Mouse (Mus musculus): ENCODE measurements at regions not wholly inside any gene's neighbourhood (a gene's known extent, or its start where the extent isn't known, plus 50 kb on each side); places are given as distances from the start of the nearest gene placed in this dataset.
"Not testable (repeated sequence)": the region's sequence is repeated elsewhere in the genome, so short reads cannot be mapped to it uniquely, and the experiment has no call there.

DNA sequence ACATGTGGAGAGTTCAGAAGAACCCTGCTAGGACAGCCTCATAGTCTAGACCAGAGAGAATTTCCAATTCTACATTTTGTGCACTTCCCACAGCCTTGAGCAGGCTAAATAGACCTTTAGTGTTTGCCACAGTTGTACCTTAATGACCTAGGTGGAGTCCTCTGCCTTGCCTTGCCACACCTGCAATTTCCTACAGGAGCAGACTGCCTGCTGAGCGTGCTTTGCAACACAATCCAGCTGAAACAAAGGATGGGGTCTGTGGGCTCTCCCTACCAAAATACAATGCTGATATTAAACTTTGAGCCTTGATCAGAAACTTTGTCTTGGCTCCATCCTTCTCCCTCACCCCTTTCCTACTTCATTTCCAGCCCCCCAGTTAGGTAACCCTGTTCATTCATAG is 326.0 kb upstream of the Snx7 start:
- no peak for DNase-seq (ENCODE audit: low spot score)
- Histone ChIP-seq H3K9me3 (no peaks in the 10 kb centered on the region), H3K27me3 (ENCODE audit: insufficient read depth, poor library complexity, severe bottlenecking) (no peaks in the 10 kb centered on the region), H3K4me1 (no peaks in the 10 kb centered on the region), H3K27ac (no peak overlapping the region), H3K4me3 (no peak overlapping the region), H3K36me3 (no peaks in the 10 kb centered on the region)
- WGBS, result 46% methylated on average over 1 of the region's 1 CpGs

DNA sequence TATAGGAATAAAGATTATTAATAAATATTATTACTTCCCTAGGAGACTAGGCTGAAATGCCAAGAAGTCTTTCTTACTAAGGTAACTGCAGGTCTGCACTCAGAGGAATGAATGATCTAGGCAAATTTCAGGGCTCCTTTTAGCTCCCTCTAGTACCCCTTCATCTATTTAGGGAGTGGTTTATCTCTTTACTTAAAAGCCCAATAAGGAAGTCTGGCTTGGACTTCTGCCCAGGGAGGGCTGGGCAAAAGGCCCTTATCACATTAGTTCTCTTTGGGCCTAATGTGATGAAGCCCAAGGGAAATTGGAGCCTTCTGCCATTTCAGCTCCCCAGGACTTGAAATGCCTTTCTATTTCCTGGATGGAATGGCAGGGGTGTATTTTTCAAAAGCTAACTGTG is 320.6 kb upstream of the Snx7 start:
- no peaks in the 10 kb centered on the region for H3K27me3 ChIP-seq (ENCODE audit: insufficient read depth, poor library complexity, severe bottlenecking)
- H3K27ac ChIP-seq, result no peak overlapping the region
- no peaks in the 10 kb centered on the region for H3K9me3 ChIP-seq
- no peaks in the 10 kb centered on the region for H3K36me3 ChIP-seq
- H3K4me3 ChIP-seq, result no peak overlapping the region
- H3K4me1 ChIP-seq, result no peaks in the 10 kb centered on the region
- DNase-seq (ENCODE audit: low spot score), result no peak

DNA sequence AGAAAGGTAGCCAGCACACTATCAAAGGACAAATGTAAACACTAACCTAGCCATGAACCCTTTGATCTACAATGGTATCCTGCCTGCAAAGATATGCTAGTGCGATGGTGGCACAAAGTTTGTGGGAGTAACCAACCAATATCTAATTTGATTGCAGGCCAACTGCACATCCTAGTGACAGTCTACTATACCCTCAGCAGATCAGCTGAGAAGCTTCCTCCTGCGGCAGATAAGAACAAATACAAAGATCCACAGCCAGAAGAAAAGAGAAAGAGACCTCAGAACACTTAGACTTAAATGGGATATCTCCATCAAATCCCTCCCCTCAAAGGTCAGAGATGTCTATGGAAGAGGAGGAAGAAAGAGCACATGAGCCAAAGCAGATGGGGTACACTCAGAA is 308.7 kb upstream of the Snx7 start:
- DNase-seq (ENCODE audit: low spot score), result no peak
- 83% methylated on average over 2 of the region's 2 CpGs for WGBS

DNA sequence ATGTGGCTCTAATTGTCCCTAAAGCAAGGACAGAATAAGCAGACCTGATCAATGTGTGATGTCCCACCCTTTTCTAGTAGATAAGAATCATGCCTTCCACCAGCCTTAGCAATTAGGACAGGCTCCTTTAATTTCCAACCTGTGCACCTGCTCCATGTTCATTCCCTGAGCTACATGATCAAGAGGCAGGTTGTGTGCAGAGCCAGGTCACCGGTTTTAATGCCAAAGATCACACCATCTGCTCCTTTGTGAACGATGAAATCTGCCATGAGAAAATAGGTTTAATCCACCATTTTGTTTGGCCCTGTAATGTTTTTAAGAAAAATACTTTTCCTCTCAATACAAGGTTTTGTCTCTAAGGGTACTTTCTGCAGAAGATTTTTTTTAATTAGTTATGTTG is 294.2 kb upstream of the Snx7 start:
- no peaks in the 10 kb centered on the region for H3K4me1 ChIP-seq
- no peak overlapping the region for H3K27ac ChIP-seq
- no peaks in the 10 kb centered on the region for H3K27me3 ChIP-seq (ENCODE audit: insufficient read depth, poor library complexity, severe bottlenecking)
- no peaks in the 10 kb centered on the region for H3K9me3 ChIP-seq
- no peak for DNase-seq (ENCODE audit: low spot score)
- 84% methylated on average over 2 of the region's 2 CpGs for WGBS
- H3K4me3 ChIP-seq, result no peak overlapping the region
- H3K36me3 ChIP-seq, result no peaks in the 10 kb centered on the region

More for the DNA sequence above, 308.7 kb upstream of the Snx7 start:
- H3K27ac ChIP-seq, result no peak overlapping the region
- no peaks in the 10 kb centered on the region for H3K27me3 ChIP-seq (ENCODE audit: insufficient read depth, poor library complexity, severe bottlenecking)
- no peaks in the 10 kb centered on the region for H3K36me3 ChIP-seq
- H3K4me3 ChIP-seq, result no peak overlapping the region
- no peaks in the 10 kb centered on the region for H3K9me3 ChIP-seq
- no peaks in the 10 kb centered on the region for H3K4me1 ChIP-seq

DNA sequence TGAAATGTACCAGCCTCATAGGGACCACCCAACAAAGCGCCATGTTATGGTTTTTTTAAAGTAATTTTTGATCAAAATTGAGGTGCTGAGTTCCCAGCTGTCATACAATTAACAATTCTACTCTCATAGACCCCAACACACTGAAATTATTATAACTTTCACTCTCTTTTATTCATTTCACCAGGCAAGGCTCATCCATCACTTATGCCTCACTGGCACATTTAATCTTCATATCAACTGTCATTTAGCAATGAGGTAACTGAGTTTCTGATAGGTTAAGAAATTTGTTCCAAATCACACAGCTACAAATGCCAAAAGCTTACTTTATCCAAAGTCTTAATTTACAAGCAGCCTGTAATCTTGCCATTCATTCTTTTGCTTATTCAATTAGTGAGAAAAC is 276.1 kb upstream of the Snx7 start:
- 82% methylated on average over 1 of the region's 1 CpGs for WGBS

DNA sequence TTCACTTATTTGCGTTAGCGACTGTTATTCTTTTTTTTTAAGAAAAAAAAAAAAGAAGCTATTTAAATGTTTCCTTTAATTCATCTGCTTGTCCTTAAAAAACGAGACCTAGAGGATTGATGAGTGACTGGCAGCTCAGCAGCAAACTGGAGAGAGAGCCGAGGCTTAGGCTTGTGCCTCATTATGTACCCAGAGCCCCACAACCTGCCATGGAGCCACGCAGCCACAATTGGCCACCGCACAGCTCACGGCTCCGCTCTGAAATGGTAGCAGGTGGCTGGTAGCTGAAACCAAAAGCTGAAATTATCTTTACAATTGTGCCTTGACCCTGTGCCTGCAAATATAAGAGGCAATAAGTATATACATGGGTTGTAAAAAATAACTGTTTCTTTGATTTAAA is 273.0 kb upstream of the Snx7 start:
- H3K4me3 ChIP-seq, result no peak overlapping the region
- H3K9me3 ChIP-seq, result no peaks in the 10 kb centered on the region
- WGBS, result 85% methylated on average over 8 of the region's 8 CpGs
- no peak overlapping the region for H3K27ac ChIP-seq
- H3K36me3 ChIP-seq, result no peaks in the 10 kb centered on the region
- no peaks in the 10 kb centered on the region for H3K27me3 ChIP-seq (ENCODE audit: insufficient read depth, poor library complexity, severe bottlenecking)
- no peaks in the 10 kb centered on the region for H3K4me1 ChIP-seq
- DNase-seq (ENCODE audit: low spot score), result no peak

More for the DNA sequence above, 276.1 kb upstream of the Snx7 start:
- Histone ChIP-seq H3K27ac (no peak overlapping the region), H3K9me3 (no peaks in the 10 kb centered on the region), H3K36me3 (no peaks in the 10 kb centered on the region), H3K4me3 (no peak overlapping the region), H3K4me1 (no peaks in the 10 kb centered on the region), H3K27me3 (ENCODE audit: insufficient read depth, poor library complexity, severe bottlenecking) (no peaks in the 10 kb centered on the region)
- DNase-seq (ENCODE audit: low spot score), result no peak

DNA sequence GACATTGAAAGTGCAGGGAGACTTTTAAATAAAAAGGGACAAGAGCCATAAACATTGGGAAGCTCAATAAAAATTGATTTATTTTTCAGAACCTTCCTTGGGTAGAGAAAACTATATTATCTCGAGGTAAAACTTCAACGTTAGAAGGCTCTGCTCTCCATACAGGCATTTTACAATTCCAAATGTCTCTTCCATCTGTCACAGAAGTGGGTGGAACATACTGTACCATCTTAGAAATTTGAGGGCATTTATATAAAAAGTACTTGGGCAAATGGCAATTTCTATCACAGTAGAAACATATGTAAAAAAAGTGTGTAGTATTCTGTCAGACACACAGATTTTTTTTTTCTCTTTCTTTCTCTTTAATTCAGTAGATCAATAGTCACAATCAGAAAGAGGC is 271.4 kb upstream of the Snx7 start:
- no peak overlapping the region for H3K27ac ChIP-seq
- no peaks in the 10 kb centered on the region for H3K4me1 ChIP-seq
- DNase-seq (ENCODE audit: low spot score), result no peak
- no peaks in the 10 kb centered on the region for H3K36me3 ChIP-seq
- H3K4me3 ChIP-seq, result no peak overlapping the region
- 79% methylated on average over 2 of the region's 2 CpGs for WGBS
- no peaks in the 10 kb centered on the region for H3K27me3 ChIP-seq (ENCODE audit: insufficient read depth, poor library complexity, severe bottlenecking)
- no peaks in the 10 kb centered on the region for H3K9me3 ChIP-seq

DNA sequence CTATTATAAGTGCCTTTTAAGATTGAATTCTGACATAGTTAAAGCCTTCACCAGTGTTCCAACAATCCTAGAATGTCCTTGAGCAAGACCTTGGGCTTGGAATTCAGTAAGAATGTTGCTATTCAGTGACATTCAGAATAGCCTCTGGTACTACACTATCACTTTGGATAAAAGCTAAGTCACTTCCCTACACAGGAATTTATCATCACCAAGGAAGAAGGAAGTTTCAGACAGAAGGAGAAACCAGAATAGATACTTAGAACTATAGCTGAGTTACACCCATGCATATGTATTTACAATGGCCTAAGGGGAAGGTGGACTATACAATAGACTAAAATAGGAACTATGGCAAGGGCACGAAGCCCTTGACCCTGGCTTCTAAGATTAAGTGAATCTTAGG is 259.6 kb upstream of the Snx7 start:
- not testable (repeated sequence) for H3K4me1 ChIP-seq; H3K27me3 ChIP-seq (ENCODE audit: insufficient read depth, poor library complexity, severe bottlenecking); H3K27ac ChIP-seq; H3K4me3 ChIP-seq; DNase-seq (ENCODE audit: low spot score); H3K36me3 ChIP-seq; H3K9me3 ChIP-seq
- 81% methylated on average over 1 of the region's 1 CpGs for WGBS

DNA sequence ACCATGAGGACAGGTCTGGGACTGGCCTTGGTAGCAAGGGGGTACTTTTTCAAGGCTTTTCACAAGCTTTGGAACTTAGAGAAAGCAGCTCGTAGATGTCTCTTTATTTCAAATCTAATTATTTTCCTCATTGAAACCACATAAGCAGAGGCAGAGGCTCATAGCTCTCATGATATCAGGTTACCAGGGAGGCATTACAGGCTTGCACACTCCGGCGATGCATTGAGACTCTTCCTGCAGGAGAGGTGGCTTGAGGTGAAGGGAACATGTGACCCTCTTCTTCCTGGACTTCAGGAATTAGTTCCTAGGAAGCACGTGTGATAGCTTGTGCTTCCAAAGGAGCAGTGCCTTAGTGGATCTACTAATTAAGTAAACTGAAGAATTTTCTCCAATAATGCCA is 233.9 kb upstream of the Snx7 start:
- Histone ChIP-seq H3K27ac (no peak overlapping the region), H3K4me1 (no peaks in the 10 kb centered on the region), H3K9me3 (no peaks in the 10 kb centered on the region), H3K27me3 (ENCODE audit: insufficient read depth, poor library complexity, severe bottlenecking) (no peaks in the 10 kb centered on the region), H3K4me3 (no peak overlapping the region), H3K36me3 (no peaks in the 10 kb centered on the region)
- no peak for DNase-seq (ENCODE audit: low spot score)
- 77% methylated on average over 4 of the region's 4 CpGs for WGBS

DNA sequence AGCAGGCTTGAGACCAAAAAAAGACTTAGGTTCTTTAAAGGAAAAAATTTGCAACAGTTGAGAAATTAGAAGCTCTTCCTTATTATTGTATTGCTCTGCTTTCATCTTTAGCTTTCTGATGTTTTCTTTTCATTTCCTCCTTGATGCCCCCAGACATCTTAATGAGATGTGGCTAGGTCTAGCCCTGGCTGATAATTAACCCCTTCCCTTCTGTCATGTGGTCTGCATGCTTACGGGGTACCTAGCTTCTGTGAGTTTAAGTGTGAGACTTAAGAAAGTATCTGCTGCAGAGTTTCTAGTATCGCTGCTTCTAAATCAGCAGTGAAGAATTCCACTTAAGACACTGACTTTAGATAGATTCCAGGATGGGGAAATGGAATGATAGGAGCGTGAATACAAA is 215.8 kb upstream of the Snx7 start:
- Histone ChIP-seq H3K27ac (no peak overlapping the region), H3K36me3 (no peaks in the 10 kb centered on the region), H3K9me3 (no peaks in the 10 kb centered on the region), H3K27me3 (ENCODE audit: insufficient read depth, poor library complexity, severe bottlenecking) (no peaks in the 10 kb centered on the region), H3K4me1 (no peaks in the 10 kb centered on the region), H3K4me3 (no peak overlapping the region)
- 70% methylated on average over 3 of the region's 3 CpGs for WGBS
- DNase-seq (ENCODE audit: low spot score), result no peak

DNA sequence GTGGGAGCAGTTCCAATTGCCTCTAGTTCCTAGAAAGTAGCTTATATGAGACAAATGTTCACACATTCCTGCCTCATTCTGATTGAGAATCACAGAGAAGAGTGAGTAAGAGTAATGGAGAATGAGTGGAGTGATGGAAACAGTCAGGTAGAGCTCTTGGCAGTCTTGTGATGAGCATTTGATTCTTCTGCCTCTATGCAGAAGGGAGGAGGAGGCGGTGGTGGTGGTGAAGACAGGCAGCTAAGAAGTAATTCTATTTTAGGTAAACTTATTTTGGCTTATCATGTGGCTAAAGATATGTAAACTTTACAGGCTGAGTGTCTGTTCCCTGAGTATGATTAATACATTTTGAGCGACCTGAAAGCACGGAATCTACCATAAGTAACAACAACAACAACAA is 203.6 kb upstream of the Snx7 start:
- no peak overlapping the region for H3K27ac ChIP-seq
- H3K9me3 ChIP-seq, result no peaks in the 10 kb centered on the region
- no peaks in the 10 kb centered on the region for H3K36me3 ChIP-seq
- no peaks in the 10 kb centered on the region for H3K27me3 ChIP-seq (ENCODE audit: insufficient read depth, poor library complexity, severe bottlenecking)
- no peaks in the 10 kb centered on the region for H3K4me1 ChIP-seq
- 70% methylated on average over 3 of the region's 3 CpGs for WGBS
- DNase-seq (ENCODE audit: low spot score), result no peak
- H3K4me3 ChIP-seq, result no peak overlapping the region

DNA sequence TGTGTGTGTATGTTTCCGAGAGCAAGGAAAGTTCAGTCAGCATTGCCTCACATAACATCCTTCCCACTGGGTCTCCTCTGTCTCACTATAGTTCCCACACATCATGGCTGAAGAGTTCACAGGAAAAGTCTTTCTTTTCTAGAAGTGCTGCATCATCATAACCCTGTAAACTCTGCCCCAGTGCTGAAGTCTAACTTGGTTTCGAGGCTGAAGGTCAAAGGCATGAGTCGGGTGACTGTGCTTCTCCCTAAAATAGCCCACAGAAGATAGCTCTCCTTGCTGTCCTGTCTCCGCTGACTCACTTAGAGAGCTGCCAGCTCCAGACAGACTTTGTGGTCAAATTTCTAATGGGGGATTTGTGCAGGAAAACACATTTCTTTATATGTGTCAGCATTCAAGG is 201.4 kb upstream of the Snx7 start:
- no peaks in the 10 kb centered on the region for H3K36me3 ChIP-seq
- DNase-seq (ENCODE audit: low spot score), result no peak
- peak overlapping the region; percentile 69 for H3K27ac ChIP-seq
- H3K4me3 ChIP-seq, result no peak overlapping the region
- H3K9me3 ChIP-seq, result no peaks in the 10 kb centered on the region
- H3K27me3 ChIP-seq (ENCODE audit: insufficient read depth, poor library complexity, severe bottlenecking), result no peaks in the 10 kb centered on the region
- 48% methylated on average over 4 of the region's 4 CpGs for WGBS
- H3K4me1 ChIP-seq, result no peaks in the 10 kb centered on the region

DNA sequence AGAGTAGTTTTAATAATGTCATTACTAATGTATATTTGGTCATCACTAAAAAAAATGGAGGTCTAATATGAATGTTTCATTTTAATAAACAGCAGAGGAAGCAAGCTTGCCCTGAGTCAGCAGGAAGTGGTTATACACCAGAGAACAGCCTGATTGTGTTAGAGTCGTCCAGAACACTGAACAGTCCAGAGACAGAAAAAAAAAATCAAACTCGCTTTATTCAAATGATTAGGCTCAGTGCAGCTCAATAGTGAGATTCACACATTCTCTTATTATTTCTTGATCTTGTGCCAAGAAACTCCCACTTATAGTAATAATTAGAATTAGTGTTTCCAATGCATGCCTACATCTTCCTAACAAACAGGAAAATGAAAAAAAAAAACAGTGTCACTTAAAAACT is 194.9 kb upstream of the Snx7 start:
- no peaks in the 10 kb centered on the region for H3K4me1 ChIP-seq
- no peaks in the 10 kb centered on the region for H3K36me3 ChIP-seq
- WGBS, result 53% methylated on average over 2 of the region's 2 CpGs
- no peak for DNase-seq (ENCODE audit: low spot score)
- H3K27ac ChIP-seq, result no peak overlapping the region
- no peaks in the 10 kb centered on the region for H3K9me3 ChIP-seq
- no peaks in the 10 kb centered on the region for H3K27me3 ChIP-seq (ENCODE audit: insufficient read depth, poor library complexity, severe bottlenecking)
- no peak overlapping the region for H3K4me3 ChIP-seq

DNA sequence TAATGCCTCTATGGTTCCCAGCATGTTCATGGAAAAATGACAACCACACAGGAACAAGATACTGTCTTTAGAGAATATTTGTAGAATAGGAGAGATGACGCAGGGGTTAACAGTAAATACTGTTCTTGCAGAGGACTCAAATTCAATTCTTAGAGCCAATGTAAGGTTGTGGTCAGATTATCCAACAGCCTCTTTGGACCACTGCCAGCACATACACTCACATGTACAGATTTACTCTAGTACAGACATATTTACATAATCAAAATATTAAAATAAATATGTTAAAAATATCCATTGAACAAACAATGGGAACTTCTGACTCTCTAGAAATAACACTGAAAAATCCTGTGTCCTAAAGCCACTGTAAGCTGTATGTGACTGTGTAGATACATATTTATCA is 193.8 kb upstream of the Snx7 start:
- Histone ChIP-seq H3K36me3 (no peaks in the 10 kb centered on the region), H3K27ac (no peak overlapping the region), H3K4me3 (no peak overlapping the region), H3K4me1 (no peaks in the 10 kb centered on the region), H3K9me3 (no peaks in the 10 kb centered on the region), H3K27me3 (ENCODE audit: insufficient read depth, poor library complexity, severe bottlenecking) (no peaks in the 10 kb centered on the region)
- no peak for DNase-seq (ENCODE audit: low spot score)
- WGBS, result 83% methylated on average over 1 of the region's 1 CpGs

DNA sequence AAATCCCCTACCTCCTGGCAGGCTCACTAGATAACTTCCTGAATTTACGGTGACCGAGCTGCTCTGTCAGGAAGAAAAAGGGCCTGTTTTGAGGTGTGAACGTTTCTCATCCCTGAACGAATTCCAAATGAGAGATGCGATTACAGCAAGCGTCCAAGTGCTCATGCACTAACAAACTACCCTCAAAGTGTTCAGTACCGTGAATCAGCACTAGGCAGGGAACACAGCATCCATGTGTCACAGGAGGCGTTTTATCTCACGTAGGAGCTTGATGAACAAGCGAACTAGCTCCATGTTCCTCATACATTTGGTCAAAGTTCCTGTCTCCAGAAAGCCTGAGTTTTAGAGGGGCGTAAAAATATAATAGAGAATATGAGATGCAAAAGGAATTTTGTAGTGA is 178.3 kb upstream of the Snx7 start:
- Histone ChIP-seq H3K4me3 (no peak overlapping the region), H3K36me3 (no peaks in the 10 kb centered on the region), H3K27ac (no peak overlapping the region), H3K9me3 (no peaks in the 10 kb centered on the region), H3K4me1 (no peaks in the 10 kb centered on the region), H3K27me3 (ENCODE audit: insufficient read depth, poor library complexity, severe bottlenecking) (no peaks in the 10 kb centered on the region)
- WGBS, result 82% methylated on average over 11 of the region's 11 CpGs
- no peak for DNase-seq (ENCODE audit: low spot score)
